Mouse (Mus musculus) adrenal gland, adult 2 months (tissue): Measurements from ENCODE around the gene C2cd4c. TPM values are rescaled to one million over a fixed set of nuclear protein-coding genes. Genes with fewer than 3 reads are reported as not detected.

Experiments used
- DNase-seq: peaks from one replicate; pipeline ENCODE4 v3.0.0; 2021
- long read RNA-seq: library from polyadenylated mRNA; stranded (forward); transcript quantifications from one replicate; pipeline ENCODE4 v2.0.0, GENCODE M21; 2021
- polyA plus RNA-seq: library from polyadenylated mRNA; depleted of rRNA; stranded (reverse); fragments of >200 nt; gene quantifications from 2 replicates; pipeline ENCODE4 v1.2.3, GENCODE M21; 2012; rRNA removed
- total RNA-seq, 2 experiments: library from RNA; stranded (reverse); gene quantifications; 2 replicates each; pipeline ENCODE4 v1.2.3; 2021

The C2cd4c gene
- total RNA-seq (under 1 TPM; 0.10 to 0.14 TPM), polyA plus RNA-seq (0.12 and 0.25 TPM in 2 replicates)
- long read RNA-seq: 0 reads

DNA sequence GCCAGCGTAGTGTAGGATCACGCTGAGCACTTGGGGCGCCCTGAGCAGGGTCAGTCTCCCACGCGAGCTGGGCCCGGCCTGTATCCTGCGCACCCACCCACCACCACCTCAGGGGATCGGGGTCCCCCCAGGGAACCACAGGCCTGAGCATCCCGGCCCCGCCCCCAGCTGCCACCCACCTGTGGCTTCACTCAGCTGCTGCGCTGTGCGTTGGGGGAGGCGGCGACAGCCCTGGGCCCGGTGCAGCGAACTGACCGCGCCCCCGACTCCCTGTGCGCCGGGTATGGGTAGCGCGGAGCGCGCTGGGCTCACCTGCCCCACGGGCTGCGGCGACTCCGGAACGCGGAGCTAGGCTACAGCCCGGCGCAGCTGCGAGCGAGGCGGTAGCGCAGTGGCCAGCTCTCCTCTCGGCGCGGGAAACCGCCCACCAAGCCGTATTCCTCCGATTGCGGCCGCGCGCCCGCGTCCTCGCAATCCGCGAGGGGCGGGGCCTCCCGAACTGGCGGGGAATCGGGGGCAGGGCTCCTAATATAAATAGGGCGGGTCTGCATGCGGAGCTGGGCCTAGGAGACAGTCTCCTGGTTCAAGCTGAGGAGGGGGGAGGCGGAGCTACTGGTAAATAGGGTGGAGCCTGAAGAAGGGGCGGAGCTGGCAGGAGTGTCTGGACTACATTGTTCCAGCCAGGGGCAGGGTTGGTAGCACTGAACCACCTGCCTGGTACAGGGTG lies at the start of gene C2cd4c:
TSS of gene C2cd4c (minus strand) at position 448 of the 727 bp plus-strand sequence.
- peak; percentile 62 for DNase-seq

DNA sequence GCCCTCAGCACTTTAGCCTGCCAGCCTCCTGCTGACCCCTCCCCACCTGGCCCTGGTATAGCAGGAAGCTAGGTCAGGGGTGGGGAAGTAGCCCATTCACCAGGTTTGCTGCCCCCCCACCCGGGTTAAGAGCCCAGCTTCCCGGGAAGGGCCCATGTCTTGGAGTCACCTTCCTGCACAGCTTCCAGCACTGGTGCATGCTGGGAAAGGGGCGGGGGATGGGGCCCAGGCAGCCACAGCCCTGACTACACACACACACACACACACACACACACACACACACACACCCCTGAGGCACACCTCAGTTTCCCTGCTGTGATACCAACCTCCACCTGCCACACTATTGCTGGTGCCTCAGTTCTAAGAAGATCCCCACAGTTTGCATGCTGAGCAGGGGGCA lies 48.0 kb upstream of the C2cd4c start:
- no peak for DNase-seq

DNA sequence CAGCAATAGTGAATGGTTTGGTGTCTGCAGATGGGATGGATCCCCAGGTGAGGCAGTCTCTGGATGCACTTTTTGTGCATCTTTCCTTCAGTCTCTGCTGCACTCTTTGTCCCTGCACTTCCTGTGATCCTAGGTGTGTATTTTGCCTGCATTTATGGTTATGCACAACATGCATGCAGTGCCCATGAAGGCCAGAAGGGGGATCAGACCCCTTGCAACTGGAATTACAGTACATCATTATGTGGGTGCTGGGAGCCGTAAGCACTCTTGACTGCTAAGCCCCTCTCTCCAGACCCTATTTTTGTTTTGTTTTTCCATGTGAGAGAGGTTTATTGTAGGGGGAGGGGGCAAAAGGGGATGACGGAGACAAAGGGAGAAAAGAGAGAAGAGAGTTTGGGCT lies 46.5 kb upstream of the C2cd4c start:
- no peak for DNase-seq

DNA sequence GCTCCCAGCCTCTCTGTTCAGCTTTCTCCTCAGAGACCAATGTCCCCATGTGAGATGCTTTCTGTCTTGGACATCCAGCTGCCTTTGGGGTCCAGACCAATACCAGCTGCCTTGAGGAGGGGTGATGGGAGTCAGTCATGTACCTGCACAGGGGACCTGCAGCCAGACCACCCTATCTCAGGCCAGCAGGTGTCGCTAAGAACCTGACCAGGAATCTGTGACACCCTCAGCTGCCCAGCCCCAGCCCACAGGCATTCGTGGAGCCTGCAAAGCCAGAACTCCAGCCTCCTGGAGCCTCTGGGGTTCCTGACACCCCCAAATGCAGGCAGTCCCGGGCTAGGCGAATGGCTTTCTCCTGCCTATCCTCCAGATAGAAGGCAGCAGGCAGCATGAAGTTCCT lies 45.0 kb upstream of the C2cd4c start:
- DNase-seq: no peak

DNA sequence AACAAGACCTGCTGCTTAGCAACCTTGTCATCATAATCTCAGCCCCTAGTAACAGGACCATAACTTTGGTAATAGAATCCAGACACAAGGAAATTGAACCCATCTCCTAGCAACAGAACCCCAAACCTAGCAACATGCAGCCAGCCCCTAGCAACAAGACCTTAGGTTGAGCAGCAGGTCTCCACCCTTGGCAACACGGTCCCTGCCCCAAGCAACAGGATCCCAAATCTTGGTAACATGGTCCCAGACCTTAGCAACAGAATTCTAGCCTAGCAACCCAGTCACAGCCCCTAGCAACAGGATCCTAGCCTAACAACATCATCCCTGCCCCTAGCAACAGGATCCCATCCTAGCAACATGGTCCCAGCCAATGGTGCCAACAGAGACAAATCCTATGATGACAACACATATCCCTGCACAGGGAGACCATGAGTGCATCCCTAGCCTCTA lies 41.1 kb upstream of the C2cd4c start:
- DNase-seq: no peak

DNA sequence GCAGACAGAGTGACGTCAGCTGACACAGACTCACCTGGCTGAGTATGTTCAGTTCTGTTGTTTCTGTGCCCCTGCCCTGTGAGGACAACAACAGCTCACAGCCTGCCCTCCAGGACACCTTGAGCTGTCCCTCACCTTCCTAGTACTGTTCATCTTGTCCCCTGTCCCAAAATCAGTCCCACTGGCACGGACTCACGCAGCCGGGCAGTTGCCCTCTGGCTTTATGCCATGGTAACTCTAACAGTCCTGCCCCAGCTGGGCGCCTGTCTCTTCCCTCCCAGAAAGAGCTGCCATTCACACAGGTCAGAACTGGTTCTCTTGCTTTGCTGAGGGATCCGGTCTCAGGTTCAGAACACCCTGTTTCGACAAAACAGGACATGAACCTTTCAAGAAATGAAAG lies 39.0 kb upstream of the C2cd4c start:
- DNase-seq: no peak

DNA sequence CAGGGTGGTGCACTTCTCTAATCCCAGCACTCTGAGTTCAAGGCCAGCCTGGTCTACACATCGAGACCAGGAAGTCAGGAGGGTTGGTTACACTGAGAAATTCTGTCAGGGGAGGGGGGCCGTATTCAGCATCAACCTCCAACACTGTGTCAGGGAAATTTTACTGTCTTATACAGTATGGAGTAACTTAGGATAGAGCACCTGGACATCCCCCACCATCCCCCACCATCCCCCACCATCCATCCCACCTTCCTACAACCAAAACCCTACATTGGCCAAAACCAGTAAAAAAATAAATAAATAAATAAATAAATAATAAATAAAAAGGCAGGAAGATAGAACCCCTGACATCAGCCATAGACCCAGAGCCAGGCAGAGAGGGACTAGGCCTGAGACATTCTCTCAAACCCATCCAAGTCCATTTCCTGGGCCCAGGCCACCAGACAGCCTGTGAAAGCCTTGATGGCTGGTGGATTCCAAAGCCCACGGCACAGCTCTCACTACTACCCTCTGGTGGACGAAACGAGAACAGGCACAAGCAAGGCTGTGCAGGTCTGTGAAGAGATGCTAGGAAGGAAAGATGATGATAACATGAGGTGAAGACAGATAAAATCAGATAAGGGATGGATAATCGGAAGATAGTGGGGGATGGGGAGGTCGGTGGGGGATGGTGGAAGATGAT lies 35.4 kb upstream of the C2cd4c start:
- DNase-seq: peak; percentile 61

DNA sequence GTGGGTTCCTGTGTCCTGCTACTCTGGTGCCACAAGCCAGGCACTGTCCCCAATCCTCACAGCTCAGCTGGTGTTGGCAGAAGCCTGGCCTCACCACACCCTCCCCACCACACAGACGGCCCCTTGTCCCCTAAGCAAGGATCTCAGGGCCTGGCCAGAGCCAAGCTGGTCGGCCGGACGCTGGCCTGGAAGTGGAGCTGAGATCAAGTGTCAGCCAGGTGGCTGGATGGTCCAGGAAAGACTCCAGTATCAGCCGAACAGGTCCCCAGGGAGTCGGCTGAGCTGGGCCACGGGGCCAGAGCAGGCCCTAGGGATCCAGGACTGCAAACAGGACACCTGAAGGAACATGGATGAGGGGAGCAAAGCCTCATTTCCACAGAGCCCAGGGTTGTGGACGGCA lies 31.9 kb upstream of the C2cd4c start, which contains the start of gene Odf3l2:
TSS of gene Odf3l2 (minus strand) at position 28 of the 400 bp plus-strand sequence.
- no peak for DNase-seq

DNA sequence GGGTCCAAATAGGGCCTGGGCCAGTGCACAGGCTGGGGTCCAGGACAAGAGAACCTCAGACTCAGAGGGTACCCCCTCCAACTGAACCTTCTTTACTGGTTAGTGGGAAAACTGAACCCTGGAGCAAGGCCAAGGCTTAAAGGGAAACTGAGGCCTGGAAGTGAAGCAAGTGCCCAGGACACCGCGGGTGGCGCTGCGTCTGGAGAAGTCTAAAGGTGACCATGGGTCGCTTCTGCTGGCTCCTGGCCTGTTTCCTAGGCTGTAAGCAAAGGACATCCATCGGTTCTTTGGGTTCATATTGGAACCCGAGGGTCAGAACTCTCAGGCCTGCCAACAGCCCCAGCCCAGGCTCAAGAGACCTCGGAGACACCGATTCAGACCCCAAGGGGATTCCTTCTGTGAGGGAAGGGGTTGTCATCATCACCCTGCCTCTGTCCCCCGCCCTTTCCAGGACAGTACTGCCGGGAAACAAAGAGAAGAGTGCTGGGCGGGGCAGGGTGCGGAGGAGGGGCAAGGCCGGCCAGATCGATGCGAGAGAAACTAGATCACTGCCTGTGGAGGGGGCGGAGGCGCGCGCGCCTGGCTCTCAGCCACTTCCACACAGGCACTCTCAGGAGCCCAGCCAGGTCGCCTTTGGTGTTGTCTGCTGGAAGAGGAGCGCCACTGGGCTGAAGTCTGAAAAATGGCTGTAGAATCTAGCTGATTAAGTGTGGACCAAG lies 24.8 kb upstream of the C2cd4c start:
- DNase-seq: peak; percentile 58

DNA sequence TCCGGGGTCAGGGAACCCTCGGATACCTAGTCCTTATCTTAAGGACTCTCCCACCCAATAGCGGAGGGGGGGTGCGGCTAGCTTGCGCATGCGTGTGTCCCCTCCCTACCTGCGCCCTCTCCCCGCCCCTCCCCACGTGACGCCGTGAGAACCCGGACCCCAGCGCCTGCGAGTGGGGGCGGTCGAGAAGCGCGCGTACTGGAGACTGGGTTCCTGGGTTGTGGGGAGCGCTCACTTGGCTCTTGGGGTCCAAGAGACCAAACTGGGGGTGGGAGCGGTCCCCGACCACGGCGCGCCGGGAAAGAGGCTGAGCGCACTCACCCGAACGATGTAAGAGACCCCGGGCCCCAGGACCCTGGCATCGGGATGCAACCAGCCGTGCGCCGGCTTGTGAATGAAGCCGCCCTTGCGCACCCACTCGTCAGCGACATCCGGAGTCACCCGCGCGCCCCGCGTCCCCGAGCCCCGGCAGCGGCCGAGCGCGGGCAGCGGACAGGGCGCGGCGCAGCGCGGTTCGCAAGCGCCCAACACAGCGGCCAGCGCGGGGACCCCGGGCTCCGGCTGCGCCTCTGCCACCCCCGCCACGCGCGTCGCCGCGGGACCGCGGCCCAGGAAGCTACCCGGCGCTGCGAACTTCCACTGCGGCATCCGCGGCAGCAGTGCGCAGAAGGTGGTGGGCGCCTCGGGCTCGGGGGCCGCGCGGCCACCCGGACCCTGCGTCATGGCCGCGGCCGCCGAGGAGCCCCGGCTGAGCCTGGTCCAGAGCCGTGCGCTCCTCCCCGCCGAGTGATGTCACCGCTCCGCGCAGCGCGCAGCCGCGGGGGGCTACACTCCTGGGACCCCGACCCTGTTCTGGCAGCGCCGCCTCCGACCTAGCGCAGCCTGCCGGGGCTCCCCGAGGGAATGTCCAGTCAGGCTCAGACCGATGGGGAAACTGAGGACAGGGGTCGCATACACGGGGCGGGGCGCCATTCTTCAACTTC lies 23.6 kb upstream of the C2cd4c start, which contains the start of gene Shc2:
TSS of gene Shc2 (minus strand) at position 791 of the 983 bp plus-strand sequence.
- peak; percentile 21 for DNase-seq

DNA sequence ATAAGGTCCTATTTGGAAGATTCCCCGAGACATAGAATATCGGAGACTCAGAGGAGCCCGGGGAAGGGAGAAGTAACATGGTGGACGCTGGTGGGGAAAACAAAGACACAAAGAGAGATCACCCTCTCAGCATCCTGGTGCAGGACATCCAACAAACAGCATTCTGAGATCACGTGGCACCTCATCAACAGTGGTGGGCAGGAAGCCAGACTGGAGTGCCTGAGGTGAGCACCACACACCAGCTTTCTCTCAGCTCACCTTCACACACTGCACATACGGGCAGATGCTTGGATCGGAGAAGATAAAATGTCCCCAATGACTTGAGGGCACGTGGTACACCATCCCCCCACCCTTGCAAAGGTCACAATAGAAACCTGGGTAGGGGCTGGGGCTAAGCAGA lies 22.5 kb upstream of the C2cd4c start:
- no peak for DNase-seq

DNA sequence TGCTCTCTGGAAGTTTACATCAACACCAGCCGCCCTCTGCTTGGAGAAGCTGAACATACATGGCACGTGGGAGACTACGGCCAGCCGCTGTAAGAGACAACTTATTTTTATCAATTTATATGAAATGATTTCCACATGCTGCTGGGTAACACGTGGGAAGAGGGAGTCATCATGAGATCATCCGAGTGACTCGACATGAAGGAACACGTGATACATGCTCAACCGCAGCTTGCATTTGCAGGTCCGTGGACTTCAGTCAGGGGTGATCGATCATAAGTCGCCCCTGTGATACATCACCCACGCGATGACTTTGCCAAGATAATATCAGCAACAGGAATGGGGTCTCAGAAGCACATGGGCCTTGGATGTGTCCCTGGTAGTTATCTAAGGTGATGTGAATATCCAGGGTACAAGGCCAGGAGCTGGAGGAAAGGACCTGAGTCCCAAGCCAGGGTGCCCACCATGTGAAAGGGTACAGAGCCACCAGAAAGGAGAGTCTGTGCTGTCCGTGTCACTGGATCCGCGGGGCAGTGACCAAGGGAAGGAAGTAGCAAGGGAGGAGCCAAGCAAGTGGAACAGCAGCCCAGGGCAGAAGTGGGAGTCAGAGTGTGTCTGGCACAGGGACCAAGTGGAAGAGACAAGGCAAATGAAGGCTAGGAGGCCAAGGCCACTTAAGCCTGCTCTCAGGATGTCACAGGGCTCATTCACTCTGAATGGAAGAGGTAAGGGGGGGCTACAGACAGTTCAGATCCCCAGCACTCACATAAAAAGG lies 19.4 kb upstream of the C2cd4c start:
- DNase-seq: peak; percentile 66

DNA sequence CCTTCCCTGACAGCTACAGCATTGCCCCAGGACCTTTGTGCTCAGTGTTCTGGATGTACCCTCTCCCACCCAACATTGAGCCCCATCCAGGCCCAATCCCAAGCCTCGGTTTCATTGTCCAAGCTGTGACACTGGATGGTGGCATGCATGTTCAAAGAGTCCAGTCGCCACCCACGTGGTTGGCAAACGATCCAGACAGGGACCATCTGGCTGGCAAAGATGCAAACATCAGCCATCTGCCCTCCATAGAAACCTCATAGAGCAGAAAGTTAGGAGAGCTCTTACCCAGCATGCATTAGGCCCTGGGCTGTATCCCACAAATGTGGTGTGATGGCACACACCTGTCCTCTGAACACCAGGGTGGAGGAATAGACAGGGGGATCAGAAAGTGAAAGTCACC lies 17.6 kb upstream of the C2cd4c start:
- no peak for DNase-seq

DNA sequence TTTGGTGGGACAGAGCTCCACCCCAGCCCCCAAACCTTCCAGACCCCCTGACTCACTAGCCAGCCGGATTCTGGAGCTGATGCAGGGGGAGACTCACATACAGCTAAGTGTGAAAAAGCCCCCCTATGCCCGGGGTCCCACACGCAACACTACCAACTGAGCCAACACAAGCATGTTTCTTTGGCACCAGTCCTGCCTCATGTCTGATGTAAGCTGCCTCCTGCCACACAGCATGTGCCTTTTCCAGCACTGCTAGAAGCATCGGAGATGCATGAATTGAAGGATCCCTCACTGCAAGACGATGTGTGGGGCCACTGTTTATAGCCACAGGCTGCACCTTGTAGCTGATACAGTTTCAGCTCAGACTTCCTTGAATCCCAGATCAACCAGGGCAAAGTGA lies 14.6 kb upstream of the C2cd4c start:
- DNase-seq: no peak

DNA sequence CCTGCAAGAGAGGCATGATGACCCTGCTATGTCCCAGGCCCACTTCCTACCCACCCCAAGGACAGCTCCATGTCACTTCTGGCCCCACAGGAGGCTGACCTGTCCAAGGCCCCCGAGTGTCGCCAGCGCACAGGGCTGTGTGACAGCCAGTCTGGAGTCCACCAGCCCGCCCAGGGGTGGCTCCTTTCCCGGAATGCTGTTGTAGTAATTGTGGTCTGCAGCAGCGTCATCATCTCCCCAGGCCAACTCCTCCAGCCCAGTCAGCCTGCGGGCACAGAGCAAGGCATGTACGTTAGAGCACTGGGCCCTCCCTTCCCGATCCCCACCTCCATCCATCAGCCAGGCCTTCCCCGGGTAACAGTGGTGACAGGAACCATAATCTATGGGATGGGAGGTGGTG lies 12.3 kb upstream of the C2cd4c start:
- DNase-seq: peak; percentile 13

DNA sequence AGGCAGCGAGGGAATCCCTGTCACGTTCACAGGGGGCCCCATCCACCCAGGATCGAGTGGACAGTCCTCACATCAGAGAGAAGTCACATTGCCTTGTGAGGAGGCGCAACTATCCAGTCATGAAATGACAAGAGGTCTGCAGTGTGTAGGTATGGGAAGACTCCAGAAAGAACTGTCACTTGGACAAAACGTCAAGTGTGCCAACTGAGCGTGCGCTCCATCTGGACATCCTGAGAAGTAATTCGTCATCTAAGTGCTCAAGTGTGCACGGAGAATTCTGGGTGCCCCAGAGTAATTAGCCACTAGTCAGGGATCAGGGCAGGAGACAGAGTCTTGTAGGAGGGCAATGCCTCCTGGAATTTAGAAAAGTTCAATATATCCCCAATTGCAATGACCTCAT lies 11.6 kb upstream of the C2cd4c start:
- DNase-seq: no peak

DNA sequence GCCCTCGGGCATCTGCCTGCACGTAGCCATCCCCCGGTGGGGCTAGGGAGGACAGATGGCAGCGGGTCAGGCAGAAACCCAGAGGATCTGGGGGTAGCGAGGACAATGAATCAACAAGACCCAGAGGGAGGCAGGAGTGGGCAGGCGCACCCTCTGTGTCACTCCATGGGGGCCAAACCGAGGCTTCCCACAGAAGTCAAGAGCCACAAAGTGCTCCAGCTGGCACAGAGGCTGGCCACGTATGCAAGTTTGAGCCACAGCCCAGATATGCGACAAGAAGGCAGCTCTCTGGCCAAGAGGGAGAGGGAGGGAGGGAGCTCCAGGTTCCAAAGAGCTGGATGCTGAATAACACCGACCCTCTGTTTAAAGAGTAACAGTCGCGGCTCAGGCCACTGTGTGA lies 10.1 kb upstream of the C2cd4c start:
- DNase-seq: no peak

DNA sequence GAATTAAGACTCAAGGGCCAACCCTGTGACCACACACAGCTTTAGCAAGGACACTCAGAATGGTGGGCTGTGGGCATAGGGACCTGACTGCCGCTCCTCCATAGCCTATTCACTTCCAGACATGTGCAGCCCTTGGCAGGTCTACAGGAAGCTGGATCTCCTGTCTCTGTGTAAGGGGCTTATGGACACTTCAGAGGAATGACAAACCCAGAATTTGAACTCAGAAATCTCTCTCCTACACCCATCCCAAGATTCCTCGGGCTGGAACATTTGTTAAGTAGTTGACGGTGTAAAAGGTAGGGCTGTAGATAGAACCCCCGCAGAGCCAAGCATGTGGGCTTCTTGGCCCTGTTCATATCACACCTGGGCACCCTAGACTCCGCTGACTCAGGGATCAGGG lies 2.6 kb upstream of the C2cd4c start:
- no peak for DNase-seq

DNA sequence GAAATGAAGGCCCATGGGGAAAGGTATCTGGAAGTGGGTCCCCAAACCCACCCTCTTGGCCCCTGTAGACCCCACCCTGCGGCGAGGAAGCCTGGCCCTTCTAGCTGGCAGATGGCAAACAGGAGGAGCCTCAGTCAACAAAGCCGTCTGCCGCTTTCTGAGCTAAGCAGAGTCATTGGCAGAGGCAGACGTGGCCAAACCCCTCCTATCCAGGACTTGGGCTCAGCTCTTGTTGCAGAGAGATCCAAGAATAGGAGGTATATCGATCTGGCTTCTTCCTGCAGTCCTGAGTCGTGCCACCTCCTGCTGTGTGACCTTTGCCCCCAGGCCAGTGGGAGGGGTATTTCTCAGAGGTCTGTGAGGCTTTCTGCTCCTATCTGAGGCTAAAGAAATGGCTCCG lies 2.0 kb upstream of the C2cd4c start:
- DNase-seq: no peak

DNA sequence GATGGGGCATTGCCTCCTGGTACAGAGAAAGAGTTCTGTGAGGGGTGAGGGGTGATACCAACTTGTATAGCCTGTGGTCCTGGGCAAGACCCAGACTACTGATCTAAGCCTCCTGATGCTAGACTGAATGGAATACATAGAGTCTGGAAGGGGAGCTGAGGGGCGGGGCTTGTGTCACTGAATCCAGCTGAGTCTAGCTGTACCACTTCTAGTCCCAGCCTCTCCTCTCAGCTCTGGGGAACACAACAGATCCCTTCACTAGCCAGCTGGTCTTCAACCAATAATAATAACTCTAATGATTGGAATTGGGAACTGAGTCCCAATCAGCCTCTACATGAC lies 449 bp upstream of the C2cd4c start:
- no peak for DNase-seq
